Mouse (Mus musculus): ENCODE data around the gene Atxn2. TPM values are rescaled to one million over a fixed set of nuclear protein-coding genes. Genes with fewer than 3 reads are reported as not detected.
"Not testable (repeated sequence)": the region's sequence is repeated elsewhere in the genome, so short reads cannot be mapped to it uniquely, and the experiment has no call there.

Gene Atxn2
- total RNA-seq (2021) (100 to 1,000 TPM; 146 to 229 TPM), polyA plus RNA-seq (2012; rRNA removed) (214 and 218 TPM in 2 replicates)
- long read RNA-seq, full-length matches to known transcripts = 1 of 17 reads
- long read RNA-seq, partial matches to known transcripts = 6 of 17 reads
- long read RNA-seq, other reads (novel, unspliced or antisense) = 10 of 17 reads

- peak; percentile 93 for DNase-seq
Measured at GRCm38 (mm10) chr5:121711174-121711927, at the start of gene Atxn2. Atxn2 (plus strand) TSS chr5:121711337.

- DNase-seq = no peak
Measured at GRCm38 (mm10) chr5:121661494-121661893, 49.6 kb upstream of the Atxn2 start.

- no peak for DNase-seq
Measured at GRCm38 (mm10) chr5:121663456-121663855, 47.7 kb upstream of the Atxn2 start.

GRCm38 (mm10) chr5:121664078-121664477 is 47.1 kb upstream of the Atxn2 start:
- no peak for DNase-seq

GRCm38 (mm10) chr5:121664971-121665370 is 46.2 kb upstream of the Atxn2 start:
- DNase-seq = no peak

- no peak for DNase-seq
Measured at GRCm38 (mm10) chr5:121667067-121667466, 44.1 kb upstream of the Atxn2 start.

GRCm38 (mm10) chr5:121668411-121668810 is 42.7 kb upstream of the Atxn2 start:
- no peak for DNase-seq

GRCm38 (mm10) chr5:121670412-121670811 is 40.7 kb upstream of the Atxn2 start:
- DNase-seq = no peak

- no peak for DNase-seq
Measured at GRCm38 (mm10) chr5:121682250-121682649, 28.9 kb upstream of the Atxn2 start.

- DNase-seq = peak; percentile 30
Measured at GRCm38 (mm10) chr5:121685495-121685894, 25.6 kb upstream of the Atxn2 start.

- no peak for DNase-seq
Measured at GRCm38 (mm10) chr5:121686113-121686898, 24.8 kb upstream of the Atxn2 start.

GRCm38 (mm10) chr5:121690482-121691211 is 20.5 kb upstream of the Atxn2 start:
- DNase-seq = peak; percentile 37

- DNase-seq = not testable (repeated sequence)
Measured at GRCm38 (mm10) chr5:121691436-121691835, 19.7 kb upstream of the Atxn2 start.

- no peak for DNase-seq
Measured at GRCm38 (mm10) chr5:121692897-121693296, 18.2 kb upstream of the Atxn2 start.

- DNase-seq = no peak
Measured at GRCm38 (mm10) chr5:121696761-121697160, 14.4 kb upstream of the Atxn2 start.

- no peak for DNase-seq
Measured at GRCm38 (mm10) chr5:121699891-121700290, 11.2 kb upstream of the Atxn2 start.

GRCm38 (mm10) chr5:121700496-121700895 is 10.6 kb upstream of the Atxn2 start:
- DNase-seq = peak; percentile 86

- peak; percentile 76 for DNase-seq
Measured at GRCm38 (mm10) chr5:121701111-121701769, 9.9 kb upstream of the Atxn2 start.

- DNase-seq = no peak
Measured at GRCm38 (mm10) chr5:121703341-121703740, 7.8 kb upstream of the Atxn2 start.

- DNase-seq = no peak
Measured at GRCm38 (mm10) chr5:121704512-121705248, 6.5 kb upstream of the Atxn2 start.

GRCm38 (mm10) chr5:121710402-121710801 is 735 bp upstream of the Atxn2 start:
- DNase-seq = no peak
